Mouse (Mus musculus) layer of hippocampus, postnatal 10 days (tissue): ENCODE data around the gene Krtap17-1. TPM values are rescaled to one million over a fixed set of nuclear protein-coding genes. Genes with fewer than 3 reads are reported as not detected.

Experiments
- DNase-seq, 2 experiments: peaks; one replicate each; pipeline ENCODE4 v3.0.0; 2021; ENCODE audit warnings: low spot score in 2 of 2
- long read RNA-seq: library from polyadenylated mRNA; stranded (forward); transcript quantifications from one replicate; pipeline ENCODE4 v2.0.0, GENCODE M21; 2023
- total RNA-seq, 2 experiments: library from RNA; stranded (reverse); gene quantifications; 2 replicates each; pipeline ENCODE4 v1.2.3; 2021

Gene Krtap17-1
- total RNA-seq = not detected
- long read RNA-seq, partial matches to known transcripts = 0 of 1 reads
- long read RNA-seq, other reads (novel, unspliced or antisense) = 0 of 1 reads

DNA sequence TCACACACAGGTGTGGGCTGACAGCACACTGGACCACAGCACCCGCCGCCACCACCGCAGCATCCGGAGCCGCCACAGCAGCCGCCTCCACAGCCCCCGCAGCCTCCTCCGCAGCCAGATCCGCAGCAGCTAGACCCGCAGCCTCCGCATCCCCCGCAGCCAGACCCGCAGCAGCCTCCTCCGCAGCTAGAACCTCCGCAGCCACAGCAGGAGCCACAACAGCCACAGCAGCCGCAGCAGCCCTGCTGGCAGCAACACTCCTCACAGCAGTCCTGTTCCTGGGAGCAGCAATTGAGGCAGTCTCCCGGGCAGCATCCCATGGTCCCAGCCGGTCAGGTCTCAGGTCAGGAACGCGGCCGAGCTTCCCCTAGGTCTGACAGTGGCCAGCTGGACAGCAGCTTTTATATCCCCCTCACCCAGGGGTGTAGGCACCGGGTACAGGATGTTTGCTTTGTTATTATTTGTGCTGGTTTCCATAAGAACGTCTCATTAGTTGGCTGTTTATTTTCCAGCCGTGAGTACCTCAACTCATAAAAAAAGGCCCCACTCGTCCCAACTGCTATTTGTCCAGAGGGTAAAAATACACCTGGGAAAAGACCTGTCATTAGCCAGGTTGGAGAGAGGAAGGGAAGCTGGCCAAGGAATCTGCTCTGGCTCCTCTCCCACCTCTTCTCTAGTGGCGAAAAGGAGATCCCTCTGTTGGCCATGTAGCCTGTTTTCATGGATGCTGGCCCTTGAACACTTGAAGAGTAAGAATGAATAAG lies at the start of gene Krtap17-1:
Gene Krtap17-1 (minus strand): TSS at position 375 of the 764 bp plus-strand sequence.
- no peak for DNase-seq

- DNase-seq = no peak
Observed at GRCm38 (mm10) chr11:100041454-100041853, 47.7 kb upstream of the Krtap17-1 start, which contains the start of gene Krt34. Gene Krt34, minus strand, starts transcription at chr11:100041554.

GRCm38 (mm10) chr11:100029768-100030167 lies 36.0 kb upstream of the Krtap17-1 start, which contains the start of gene Krt33b:
Gene Krt33b, minus strand, starts transcription at chr11:100029868.
- no peak for DNase-seq

DNA sequence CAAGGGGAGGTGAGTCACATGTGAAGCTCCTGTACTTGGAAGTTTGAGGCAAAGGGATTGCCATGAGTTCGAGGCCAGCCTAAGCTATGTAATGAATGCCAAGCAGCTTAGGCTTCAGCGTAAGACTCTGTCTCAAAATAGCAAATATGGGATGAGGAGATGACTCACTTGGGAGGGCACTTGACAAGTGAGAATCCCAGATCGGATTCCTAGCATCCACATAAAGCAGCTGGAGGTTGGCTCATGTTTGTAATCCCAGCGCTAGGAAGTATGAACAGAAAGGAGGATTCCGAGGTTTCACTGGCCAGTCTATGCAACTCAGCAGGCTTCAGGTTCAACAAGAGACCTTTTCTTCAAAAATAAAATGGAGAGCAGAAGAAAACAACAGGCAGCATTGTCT lies 27.6 kb upstream of the Krtap17-1 start:
- no peak for DNase-seq

- DNase-seq = no peak
Observed at GRCm38 (mm10) chr11:100019466-100019865, 25.7 kb upstream of the Krtap17-1 start.

DNA sequence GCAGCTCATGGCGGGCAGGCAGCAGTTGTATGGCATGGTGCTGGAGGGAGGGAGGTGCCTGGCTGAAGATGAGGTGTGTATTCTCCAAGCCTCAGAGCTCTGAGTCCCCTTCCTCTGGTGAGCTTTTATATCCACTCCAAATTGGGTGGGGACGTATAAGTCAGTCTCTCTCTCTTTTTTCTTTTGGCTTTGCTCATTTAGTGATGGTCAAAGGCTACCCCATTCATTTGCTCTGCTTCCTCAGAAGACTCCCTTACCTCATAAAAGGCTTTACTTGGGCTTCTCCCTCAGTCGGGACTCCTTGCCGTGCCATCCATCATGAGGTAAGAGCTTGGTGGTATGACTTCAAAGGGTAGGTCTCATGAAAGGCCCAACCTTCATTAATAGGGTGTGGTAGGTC lies 22.3 kb upstream of the Krtap17-1 start, which contains the start of gene Krt33a:
Gene Krt33a (minus strand): TSS at position 101 of the 400 bp plus-strand sequence.
- DNase-seq = no peak

- DNase-seq = no peak
Observed at GRCm38 (mm10) chr11:100013691-100014171, 19.9 kb upstream of the Krtap17-1 start.

DNA sequence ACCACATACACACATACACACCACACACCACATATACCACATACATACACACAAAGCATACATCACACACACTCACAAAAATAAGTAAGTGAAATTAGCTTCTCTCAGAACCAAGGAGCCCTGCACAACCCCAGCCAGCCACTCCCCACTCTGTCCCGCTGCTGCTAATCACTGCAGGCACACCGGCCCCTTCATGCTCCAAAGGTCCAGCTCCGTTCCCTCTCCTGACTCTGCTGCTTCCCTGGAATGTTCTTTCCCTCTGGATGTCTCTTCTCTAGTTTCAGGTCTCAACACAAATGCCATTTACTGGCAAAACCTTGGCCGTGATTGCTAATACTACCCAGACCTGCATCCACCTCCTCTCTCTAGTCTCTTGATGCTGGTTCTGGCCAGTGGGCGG lies 16.9 kb upstream of the Krtap17-1 start:
- DNase-seq = no peak

- DNase-seq = no peak
Observed at GRCm38 (mm10) chr11:100008336-100008735, 14.5 kb upstream of the Krtap17-1 start.

DNA sequence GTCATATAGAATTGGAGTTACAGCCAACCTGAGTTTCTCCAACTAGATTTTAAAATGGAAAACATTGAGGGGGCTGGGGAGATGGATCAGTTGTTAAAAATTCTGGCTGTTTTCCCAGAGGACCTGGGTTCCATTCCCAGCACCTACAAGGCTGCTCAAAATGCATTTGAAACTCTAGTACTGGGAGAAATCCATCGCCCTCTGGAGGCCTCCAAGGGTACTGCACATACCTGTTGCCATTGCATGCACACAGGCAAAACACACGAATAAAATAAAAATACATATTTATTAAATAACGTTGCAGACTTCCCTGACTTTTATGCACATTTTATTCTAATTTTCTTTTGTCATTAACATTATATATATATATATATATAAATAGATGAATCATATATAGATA lies 12.8 kb upstream of the Krtap17-1 start:
- DNase-seq = no peak

DNA sequence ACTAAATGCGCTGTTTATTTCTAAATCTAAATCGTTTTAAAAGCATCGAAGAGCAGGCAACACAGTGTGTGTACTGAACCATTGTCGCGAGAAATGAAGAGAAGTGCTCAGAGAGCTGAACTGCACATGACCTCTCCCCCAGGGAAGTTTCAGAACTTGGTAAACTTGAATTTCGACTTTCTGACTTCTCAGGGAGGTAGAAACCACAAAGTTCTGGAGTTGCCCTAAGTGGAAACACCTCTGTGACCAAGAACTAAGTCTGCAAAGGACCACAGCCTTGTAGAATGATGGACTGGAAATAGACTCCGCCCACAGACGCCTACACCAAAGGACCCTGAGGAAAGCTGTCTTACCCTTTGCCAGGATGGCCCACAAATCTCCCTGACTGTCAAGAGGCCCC lies 12.1 kb upstream of the Krtap17-1 start:
- no peak for DNase-seq

DNA sequence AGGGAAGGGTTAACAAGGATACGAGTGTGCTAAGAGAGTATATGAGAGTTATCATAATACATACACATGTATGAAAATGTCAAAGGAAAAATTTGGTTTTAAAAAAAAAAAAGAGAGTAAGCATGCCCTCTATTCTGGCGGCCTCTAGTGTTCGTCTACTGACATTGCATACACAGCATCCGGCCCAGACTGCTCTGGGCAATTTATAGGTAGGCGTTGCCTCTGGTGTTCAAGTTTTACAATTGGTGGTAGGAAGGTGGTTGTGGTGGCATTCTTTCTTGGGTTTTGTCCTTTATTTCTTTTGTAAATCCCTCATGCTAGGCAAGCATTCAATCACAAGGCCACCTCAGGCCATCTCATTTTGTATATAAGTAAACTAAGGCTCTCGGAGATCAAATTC lies 11.1 kb upstream of the Krtap17-1 start:
- peak; percentile 69 to 73 for DNase-seq

DNA sequence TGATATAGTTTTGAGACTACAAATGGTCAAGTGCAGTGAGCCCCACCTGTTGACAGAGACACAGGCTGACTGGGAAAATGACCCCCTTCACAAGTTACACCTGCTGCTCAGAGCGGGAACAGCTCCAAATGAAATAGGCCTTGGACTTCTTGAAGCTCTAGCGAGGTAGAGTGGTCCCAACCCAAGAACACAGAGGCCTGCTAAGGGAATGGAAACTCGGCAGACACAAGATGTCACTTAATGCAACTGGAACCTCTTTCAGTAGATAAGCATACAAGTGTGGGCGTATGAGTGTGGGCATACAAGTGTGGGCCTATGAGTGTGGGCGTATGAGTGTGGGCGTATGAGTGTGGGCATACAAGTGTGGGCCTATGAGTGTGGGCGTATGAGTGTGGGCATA lies 5.3 kb upstream of the Krtap17-1 start:
- DNase-seq = no peak

- no peak for DNase-seq
Observed at GRCm38 (mm10) chr11:99994384-99994661, 529 bp upstream of the Krtap17-1 start.

DNA sequence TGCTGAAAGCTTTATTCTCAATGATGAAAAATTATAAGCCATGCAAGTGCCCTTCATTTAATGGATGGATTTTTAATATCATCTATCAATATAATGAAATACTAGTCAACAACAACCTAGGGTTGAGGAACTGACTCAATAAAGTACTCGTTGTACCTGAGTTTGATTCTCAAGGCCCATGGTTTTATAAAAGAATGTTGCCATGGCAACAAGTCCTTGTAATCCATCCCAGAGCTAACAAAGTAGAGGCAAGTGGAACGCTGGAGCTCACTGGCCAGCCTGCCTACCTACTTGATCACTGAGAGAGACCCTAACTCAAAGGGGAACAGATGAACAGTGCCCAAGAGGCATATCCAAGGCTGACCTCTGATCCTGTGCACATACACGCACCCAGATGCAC lies 3.2 kb downstream of the Krtap17-1 start:
- no peak for DNase-seq

- DNase-seq = no peak
Observed at GRCm38 (mm10) chr11:99989881-99990405, 3.9 kb downstream of the Krtap17-1 start.

DNA sequence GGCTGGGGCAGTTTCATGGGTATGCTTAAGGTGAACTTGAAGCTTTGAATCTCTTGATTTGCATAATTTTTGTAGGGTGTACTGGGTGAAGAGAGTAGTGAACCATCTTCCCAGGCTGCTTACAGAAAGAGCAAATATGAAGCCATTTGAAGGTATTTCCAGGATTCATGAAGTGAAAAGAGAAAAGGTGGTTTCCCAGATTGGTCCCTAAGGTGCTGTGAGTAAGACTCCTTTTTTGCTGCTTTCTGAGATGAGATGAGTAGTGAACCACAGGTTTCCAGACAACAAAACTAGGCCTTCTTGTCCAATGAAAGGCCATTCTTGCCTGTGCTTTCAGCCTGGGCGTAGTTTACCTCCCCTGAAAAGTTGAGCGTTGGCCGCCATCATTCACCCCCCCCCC lies 5.3 kb downstream of the Krtap17-1 start:
- no peak for DNase-seq

DNA sequence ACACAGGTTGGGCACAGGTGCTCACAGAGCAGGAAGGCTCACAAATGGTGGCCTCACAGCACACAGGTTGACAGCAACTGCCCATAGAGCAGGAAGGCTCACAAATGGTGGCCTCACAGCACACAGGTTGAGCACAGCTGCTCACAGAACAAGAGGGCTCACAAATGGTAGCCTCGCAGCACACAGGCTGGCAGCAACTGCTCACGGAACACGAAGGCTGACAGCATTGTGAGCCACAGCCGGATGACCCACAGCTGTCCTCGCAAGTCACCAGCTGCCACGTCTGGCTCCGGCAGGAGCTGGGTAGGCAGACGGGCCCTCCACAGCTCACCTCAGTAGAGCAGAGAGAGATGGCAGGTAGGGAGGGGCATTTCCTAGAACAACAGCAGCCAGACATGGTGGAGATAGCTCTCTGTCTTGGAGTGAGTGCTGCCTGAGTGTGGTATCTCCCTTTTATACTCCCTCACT lies 7.6 kb downstream of the Krtap17-1 start, which contains the start of gene Krtap16-1:
Gene Krtap16-1 (minus strand): TSS at position 418 of the 468 bp plus-strand sequence.
- no peak for DNase-seq

- peak; percentile 62 to 68 for DNase-seq
Observed at GRCm38 (mm10) chr11:99985291-99986092, 8.3 kb downstream of the Krtap17-1 start.

DNA sequence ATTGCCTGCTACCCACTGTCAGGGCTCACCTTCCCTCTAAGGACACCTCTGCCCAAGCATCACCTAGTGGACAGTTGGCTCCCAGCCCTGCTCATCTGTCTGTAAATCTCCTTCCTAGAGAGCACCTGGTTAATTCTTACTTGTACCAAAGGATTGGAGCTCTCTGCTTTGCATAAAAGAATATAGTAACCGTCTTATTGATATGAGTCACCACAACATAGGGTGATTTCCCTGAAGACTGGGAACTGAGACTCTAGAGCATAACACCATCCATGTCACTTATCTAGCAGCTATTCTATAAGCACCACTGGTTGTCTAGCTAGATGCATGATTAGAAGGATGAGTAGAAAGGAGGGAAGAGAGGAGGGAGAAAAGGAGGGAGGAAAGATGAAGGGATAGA lies 10.4 kb downstream of the Krtap17-1 start:
- DNase-seq = no peak

DNA sequence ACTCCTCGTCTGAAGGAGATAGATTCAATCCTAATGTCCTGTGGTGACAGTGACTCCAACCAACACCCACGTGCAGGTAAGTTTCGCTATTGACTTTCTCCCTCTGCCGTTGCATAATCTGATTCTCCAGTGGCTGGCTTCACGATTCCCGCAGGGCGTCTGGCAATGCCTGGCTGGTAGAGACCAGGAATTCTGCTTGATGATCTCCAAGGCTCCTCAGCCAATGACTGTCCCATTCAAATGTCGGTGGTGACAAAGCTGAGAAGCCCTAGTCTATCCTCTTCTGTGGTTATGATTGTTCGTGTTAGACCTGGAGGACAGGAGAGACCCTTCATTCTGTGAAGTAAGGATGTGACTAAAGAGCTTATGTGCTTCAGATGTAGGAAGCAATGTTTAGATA lies 11.1 kb downstream of the Krtap17-1 start:
- no peak for DNase-seq

DNA sequence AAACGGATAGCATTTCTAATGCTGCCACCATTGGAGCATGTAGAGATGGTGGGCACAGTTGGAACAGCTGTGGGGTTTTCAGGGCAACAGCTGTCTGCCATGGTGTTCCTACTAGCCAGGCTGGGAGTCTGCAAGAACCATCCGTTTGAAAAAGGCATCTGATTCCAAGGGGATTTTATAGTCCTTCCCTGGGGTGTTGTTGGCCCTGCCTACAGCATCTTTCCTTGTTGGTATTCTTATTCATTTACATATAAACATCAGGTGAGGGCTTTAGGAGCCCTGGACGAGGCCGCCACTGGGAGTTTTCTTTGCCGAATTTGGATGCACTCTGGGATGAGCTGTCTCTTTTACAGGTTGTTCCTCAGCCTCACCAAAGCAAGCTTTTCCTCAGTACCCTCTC lies 14.8 kb downstream of the Krtap17-1 start, which contains the start of gene Krtap29-1:
Gene Krtap29-1 (minus strand): TSS at position 101 of the 400 bp plus-strand sequence.
- DNase-seq = no peak
